Mouse (Mus musculus): ENCODE results near the gene Pdzd2.

Pdzd2 gene

DNA sequence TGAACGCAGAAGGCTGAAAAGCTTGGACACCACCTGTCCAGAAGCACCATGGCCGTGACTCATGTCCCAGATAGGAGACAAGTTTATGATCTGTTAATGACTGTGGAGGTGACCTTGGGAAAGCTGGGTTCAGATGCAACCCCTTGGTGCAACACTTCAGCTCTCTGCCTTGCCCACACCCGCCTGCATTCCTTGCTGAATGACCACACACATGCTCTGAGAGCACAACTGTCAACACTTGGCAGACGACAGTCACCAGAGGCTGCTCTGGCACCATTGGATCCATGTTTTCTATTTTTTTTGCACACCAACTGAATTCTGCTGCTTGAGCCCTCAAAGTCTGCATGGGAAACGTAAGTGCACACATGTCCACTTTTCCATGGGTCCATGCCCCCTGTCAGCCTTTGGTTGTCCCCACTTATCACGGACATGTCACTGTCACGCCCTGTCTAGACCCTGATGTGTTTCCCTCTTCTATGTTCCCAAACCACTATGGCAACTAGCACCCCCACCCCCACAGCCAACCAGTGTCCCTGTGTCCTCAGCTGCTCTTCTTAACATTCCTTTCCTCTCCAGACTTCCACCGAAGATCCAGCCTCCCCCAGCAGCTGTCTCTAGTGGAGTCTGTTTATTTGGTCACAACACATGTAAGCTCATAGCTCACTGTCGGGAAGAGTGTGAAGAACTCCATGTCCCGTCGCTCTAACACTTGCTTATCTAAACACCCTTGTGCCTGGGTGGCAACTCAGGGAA is 10.0 kb upstream of the Pdzd2 start:
- TF ChIP-seq GATA4 (IDR thresholded peaks at IDR 0.05; ENCODE audit: insufficient replicate concordance, low read length), result no peak

DNA sequence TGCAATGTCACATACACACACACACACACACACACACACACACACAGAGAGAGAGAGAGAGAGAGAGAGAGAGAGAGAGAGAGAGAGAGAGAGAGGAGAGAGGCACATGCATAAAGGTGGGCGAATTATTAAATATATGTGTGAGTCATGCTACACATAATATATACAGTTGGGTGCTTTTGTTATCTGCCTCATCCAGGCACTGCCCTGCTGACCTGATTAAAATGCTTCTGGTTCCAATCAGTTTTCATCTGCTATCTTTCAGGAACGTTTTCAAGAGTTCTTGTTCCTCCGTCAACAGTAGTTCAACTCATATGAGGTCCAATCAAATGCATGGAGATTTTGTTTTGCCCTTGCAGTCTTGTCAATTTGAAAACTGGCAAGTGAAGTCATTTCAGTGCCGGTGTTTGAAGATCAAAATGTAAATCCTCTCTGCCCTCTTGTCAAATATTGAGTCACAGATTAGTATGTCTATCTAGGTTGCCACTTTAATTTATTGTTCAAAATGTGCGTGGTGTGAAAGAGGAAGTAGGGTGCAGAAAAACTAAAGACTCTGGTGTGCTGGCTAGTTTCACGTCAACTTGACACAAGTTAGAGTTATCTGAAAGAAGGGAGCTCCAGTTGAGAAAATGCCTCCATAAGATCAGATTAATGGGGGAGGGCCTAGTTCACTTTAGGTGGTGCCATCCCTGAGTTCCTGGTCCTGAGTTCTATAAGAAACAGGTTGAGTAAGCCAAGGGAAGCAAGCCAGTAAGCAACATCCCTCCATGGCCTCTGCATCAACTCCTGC is 2.6 kb upstream of the Pdzd2 start:
- TF ChIP-seq GATA4 (IDR thresholded peaks at IDR 0.05; ENCODE audit: insufficient replicate concordance, low read length), result no peak

DNA sequence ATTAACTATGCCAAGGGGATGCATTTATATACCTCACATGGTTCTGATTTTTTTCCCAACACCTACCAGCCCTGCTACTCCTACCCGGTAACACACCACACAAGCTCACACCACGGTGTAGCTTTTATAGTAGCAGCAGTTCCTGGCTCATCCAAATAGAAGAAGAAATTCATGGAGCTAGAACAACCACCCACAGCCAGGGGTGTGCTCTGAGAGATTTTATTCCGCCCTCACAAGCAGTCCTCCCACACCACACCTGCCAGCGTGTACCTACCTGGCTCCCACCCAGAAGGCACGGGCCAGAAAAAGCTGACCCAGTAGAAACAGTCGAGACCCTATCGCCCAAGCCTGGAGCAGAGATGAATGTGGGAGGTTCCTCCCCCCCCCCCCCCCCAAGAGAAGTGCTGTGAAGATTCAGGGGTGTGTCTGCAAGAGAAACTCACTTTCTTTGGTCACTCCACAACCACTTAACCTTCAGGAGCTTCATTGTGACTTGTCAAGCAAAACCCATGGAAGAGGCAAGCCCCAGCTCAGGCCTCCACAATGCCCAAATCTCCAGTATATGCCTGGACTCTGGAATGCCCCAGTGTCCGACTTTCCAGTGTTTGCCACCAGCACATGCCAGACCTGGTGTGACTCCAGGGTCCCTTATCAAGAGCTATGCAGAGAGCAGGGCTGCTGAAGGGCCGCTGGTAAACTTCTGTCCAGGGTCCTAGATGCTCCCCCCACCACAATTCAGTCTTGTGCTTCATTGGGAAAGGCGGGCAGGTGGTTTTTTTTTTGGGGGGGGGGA is 1.2 kb downstream of the Pdzd2 start:
- TF ChIP-seq GATA4 (IDR thresholded peaks at IDR 0.05; ENCODE audit: insufficient replicate concordance, low read length), result no peak

DNA sequence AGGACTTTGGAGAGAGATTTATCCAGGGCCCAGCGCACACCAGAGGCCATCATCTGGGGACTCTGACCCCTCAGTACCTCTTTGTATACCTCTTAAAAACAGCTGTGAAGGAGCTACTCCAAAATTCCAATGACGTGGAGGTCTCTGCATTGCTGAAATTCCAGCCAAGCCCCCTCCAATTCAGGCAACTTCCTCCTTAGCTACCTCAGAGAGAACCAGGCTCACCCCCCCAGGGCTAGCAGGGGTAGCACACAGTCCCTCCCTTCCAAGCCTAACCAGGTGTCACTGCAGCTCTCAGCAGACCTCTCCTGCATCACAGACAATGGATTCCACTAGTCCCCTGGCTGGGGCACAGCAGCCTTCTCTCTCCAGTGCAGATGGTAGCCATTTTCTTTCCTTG is 4.5 kb downstream of the Pdzd2 start:
- TF ChIP-seq GATA4 (IDR thresholded peaks at IDR 0.05; ENCODE audit: insufficient replicate concordance, low read length), result no peak

DNA sequence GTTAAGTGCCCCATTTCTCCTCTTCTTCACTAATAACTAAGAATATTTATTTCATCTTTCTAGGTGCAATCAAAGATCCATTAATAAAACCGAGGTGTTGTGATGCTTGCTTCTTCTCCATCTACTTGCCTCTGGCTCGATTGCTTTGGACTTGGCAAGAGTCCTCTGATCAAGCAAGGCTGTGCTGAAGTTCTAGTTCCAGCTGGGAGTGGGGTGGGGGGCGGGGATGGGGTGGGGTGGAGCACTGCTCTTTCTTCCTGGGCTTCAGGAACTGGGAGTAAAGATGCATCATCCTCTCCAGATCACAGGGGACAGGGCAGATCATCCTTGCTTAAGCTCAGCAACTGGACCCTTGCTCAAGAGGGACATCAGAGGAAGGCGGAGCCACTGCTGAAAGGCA is 5.5 kb downstream of the Pdzd2 start:
- TF ChIP-seq GATA4 (IDR thresholded peaks at IDR 0.05; ENCODE audit: insufficient replicate concordance, low read length), result no peak

DNA sequence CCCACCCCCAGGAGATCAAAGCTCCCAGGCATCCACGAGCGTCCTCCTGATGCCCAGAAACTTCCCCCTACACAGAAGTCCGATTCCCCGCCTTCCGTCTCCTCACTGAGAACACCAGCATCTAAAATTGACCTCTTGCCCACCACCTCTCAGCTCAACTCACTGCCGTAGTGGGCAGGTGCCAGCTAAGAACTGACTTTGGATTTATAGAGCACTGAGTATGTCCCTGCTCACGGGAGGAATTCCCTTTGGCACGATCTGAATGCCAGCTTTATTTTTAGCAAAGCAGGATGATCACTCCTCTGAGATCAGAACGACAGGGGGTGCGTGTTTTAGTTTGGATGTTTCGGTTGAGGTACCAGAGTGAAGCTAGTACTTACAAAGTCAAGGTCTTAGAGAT is 7.1 kb downstream of the Pdzd2 start:
- TF ChIP-seq GATA4 (IDR thresholded peaks at IDR 0.05; ENCODE audit: insufficient replicate concordance, low read length), result no peak

DNA sequence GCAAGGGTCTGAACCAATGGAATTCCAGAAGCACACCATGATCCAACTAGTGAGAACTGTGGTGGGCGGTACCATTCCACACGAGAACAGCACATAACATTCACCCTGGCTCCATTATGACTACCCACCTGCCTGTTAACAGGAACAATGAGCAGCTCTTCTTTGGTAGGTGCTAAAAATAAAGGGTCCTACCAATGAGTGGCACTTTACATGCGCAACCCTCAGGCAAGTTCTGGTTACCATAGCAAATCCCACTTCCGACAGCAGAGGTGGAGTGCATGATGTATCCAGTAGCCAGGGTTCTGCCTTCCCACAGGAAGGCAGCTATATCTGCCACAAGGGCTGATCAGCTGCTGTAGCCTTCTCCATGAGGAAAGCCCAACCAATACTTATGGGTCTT is 11.3 kb downstream of the Pdzd2 start:
- no peak for TF ChIP-seq GATA4 (IDR thresholded peaks at IDR 0.05; ENCODE audit: insufficient replicate concordance, low read length)

DNA sequence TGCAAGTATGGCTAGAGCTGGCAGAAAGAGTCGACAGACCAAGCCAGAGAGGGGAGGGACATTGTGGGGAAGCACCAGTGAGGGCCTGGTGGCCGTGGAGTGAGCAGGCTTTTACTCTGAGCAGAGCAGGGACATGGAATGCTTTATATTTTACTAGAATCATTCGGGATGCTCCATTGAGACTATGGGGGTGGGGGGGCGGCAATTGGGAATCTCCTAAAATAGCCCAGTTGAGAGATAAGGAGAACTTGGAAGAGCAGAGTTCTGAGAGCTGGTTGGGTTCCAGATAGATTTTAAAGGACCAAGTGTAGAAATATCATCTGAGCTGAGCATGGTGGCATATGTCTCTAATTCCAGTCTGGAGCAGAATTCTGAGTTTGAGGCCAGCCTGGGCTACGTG is 14.5 kb downstream of the Pdzd2 start:
- TF ChIP-seq GATA4 (IDR thresholded peaks at IDR 0.05; ENCODE audit: insufficient replicate concordance, low read length), result no peak

DNA sequence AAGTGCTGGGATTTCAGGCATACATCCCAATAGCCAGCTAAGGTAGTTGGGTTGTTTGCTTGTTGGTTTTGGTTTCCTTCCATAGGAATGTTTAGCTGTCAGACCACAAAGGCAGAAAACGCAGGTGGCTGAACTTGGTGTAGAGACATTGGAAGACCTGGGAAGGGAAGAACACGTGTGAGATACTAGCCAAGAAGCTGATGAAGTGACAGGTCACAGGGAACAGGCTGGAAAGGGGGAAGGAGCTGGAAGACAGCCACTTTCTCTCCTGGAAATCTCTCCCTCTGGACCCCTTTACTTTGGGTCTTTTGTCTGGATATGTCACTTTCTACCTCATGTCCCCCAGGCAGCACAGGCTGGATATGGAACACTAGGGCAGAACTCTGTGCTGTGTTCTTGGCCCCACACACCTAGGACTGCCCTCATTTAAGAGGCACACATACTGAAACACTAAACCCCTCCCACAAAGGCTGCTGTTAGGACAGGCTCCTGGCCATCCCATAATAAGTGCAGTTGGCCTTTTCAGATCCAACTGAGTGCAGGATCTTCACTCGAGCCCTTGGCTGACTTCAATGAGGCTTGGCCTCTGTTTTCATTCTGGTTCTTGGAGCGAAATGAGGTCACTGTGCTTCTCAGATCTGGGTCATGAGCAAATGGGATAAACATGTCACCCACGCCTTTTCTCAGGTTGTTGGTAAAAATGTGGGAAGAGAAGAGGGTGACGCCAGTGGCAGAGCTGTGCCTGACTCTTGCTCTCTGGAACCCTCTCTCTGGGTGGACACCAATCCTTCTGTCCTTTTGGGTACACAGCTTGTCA is 17.8 kb downstream of the Pdzd2 start:
- TF ChIP-seq GATA4 (IDR thresholded peaks at IDR 0.05; ENCODE audit: insufficient replicate concordance, low read length), result no peak

DNA sequence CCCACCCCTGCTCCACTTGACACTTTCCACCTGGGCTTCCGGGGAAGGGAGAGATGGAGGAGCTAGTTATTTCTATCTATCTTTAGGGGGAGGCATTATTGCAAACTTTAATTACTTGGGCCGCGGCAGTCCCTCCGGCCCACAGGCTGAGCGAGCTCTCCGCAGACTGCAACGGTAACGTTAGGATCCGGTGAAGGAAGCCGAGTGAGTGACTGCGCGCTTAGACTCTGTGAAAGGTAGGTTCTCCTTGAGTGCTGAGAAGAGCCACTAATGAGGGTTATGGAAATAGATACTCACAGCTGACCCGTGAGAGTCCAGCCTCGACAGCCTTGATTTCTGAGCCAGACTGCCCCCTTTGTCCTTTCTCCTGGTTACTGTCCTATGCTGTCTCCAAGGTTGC is 20.9 kb downstream of the Pdzd2 start:
- no peak for TF ChIP-seq GATA4 (IDR thresholded peaks at IDR 0.05; ENCODE audit: insufficient replicate concordance, low read length)

DNA sequence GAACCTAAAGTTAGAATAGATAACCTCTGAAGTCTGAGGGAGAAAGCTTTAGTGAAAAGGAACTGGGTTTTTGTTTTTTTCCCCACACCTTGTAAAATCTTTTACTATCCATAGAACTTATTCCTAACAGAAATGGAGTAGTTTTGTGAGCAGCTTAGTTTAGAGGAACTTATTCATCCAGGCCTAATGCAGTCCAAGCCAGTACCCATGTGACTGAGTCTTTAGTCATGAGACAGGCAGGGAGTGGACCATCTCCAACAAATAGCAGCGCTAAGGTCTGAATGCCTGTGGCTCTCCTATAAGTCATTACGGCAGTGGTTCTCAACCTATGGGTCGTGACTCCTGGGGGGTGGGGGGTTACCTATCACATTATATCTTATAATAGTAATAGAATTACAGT is 22.3 kb downstream of the Pdzd2 start:
- no peak for TF ChIP-seq GATA4 (IDR thresholded peaks at IDR 0.05; ENCODE audit: insufficient replicate concordance, low read length)

DNA sequence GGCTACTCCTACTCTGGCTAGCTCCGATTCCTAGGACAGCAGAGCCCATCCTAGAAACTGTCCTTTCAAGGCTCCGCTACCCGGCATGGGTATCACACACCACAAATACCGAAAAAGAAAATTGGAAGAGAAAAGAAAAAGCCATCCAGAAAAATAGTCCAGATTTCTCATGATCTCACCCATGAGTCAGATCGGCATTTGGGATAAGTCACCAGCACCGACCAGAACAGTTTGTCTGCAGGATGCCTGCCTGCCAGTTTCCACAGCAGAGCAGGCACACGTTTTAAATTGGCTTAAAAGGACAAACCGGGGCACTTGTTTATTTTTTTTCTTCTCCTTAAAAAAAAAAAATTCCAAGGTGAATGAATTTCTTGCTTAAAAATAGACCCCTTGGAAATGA is 22.8 kb downstream of the Pdzd2 start:
- TF ChIP-seq GATA4 (IDR thresholded peaks at IDR 0.05; ENCODE audit: insufficient replicate concordance, low read length), result no peak

DNA sequence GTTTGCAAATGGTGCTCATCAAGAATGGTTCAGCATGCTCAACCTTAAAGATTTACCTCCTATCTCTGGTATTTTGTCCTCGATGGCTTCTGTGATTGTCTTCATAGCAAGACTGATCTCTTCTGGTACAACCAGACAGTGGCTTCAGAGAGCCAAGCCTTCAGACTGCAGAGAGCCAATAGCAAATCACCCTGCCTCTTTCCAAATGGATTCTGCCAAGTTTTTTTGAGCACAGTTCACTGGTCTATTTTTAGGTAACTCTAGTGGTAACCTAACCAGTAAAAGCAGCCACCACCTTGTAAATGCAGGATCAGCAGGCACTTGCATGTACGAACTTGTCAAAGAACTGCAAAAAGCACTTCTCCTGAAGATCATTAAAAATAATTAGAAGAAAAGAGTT is 25.4 kb downstream of the Pdzd2 start:
- TF ChIP-seq GATA4 (IDR thresholded peaks at IDR 0.05; ENCODE audit: insufficient replicate concordance, low read length), result no peak

DNA sequence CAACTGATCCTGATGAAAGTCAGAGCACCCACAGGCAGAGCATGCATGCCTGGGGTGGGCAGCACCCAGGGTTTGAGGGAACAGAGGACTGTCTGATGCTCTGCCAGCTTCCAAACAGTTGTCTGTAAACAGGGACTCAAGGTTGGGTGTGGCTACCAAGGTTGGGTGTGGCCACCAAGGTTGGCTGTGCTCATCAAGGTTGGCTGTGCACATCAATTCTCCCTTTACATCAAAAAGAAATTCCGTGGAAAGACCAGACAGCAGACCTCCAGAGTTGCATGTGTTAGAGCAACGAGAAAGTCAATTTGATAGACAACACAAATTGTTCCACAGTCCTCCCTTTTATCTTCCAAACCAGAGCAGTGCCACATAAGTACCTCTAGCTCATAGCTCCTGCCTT is 26.5 kb downstream of the Pdzd2 start:
- TF ChIP-seq GATA4 (IDR thresholded peaks at IDR 0.05; ENCODE audit: insufficient replicate concordance, low read length), result no peak

DNA sequence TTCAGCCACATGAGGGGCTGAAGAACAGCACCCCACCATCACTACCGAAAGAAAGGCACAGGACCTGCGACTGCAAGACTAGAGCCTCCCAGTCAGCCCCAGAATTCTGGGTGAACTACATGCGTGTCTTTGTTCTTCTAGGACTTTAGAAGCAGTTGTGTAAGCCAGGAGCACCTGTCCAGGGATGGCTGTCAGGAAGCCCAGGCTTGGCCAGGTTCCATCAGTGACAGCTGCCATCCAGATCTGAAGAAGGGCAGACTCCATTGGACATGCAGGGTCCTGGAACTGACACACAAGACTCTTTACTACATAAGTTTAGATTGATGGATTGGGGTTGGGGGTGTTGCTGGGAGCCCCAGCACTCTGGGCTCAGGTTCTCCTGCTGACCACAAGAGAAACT is 29.7 kb downstream of the Pdzd2 start:
- no peak for TF ChIP-seq GATA4 (IDR thresholded peaks at IDR 0.05; ENCODE audit: insufficient replicate concordance, low read length)
